Mouse (Mus musculus) hindbrain, postnatal 0 days (tissue): ENCODE data around the gene Alg9. TPM values are rescaled to one million over a fixed set of nuclear protein-coding genes. Genes with fewer than 3 reads are reported as not detected.

Source experiments
- ATAC-seq: fragments of 200-750 bp; cut with Nextera tagmentation; 2 replicates; pipeline ENCODE4 v1.8.0; 2017; ENCODE audit warnings: mild to moderate bottlenecking, moderate TSS enrichment, moderate library complexity
- DNase-seq: peaks from one replicate; pipeline ENCODE4 v3.0.0-alpha.2; 2015; ENCODE audit warnings: low spot score
- H3K27ac ChIP-seq: fragments of 300-500 bp; sonication (generic); 2 replicates; pipeline ENCODE4 v1.5.1; 2014; ENCODE audit warnings: mild to moderate bottlenecking
- H3K27me3 ChIP-seq: fragments of 300-500 bp; sonication (generic); 2 replicates; pipeline ENCODE4 v1.6.1; 2014; ENCODE audit warnings: low read length, mixed read lengths; ENCODE audit not compliant: insufficient read depth
- H3K36me3 ChIP-seq: fragments of 300-500 bp; sonication (generic); 2 replicates; pipeline ENCODE4 v1.6.1; 2014; ENCODE audit warnings: low read length, mixed read lengths; ENCODE audit not compliant: insufficient read depth
- H3K4me1 ChIP-seq: fragments of 300-500 bp; sonication (generic); 2 replicates; pipeline ENCODE4 v1.6.1; 2014; ENCODE audit warnings: antibody characterized with exemption, low read length, mixed read lengths; ENCODE audit not compliant: insufficient read depth
- H3K4me2 ChIP-seq: fragments of 300-500 bp; sonication (generic); 2 replicates; pipeline ENCODE4 v1.6.1; 2014; ENCODE audit warnings: low read depth, mild to moderate bottlenecking, low read length, moderate library complexity, mixed read lengths
- H3K4me3 ChIP-seq: fragments of 300-500 bp; sonication (generic); 2 replicates; pipeline ENCODE4 v1.5.1; 2014; ENCODE audit warnings: low read length
- H3K9ac ChIP-seq: fragments of 300-500 bp; sonication (generic); replicated peaks from 2 replicates; pipeline ENCODE4 v1.6.1; 2014; ENCODE audit warnings: mild to moderate bottlenecking, low read length, moderate library complexity, mixed read lengths
- H3K9me3 ChIP-seq: fragments of 300-500 bp; sonication (generic); 2 replicates; pipeline ENCODE4 v1.6.1; 2016; ENCODE audit warnings: low read length, mixed read lengths
- CTCF ChIP-seq: IDR thresholded peaks from 2 replicates; pipeline ENCODE4 v1.5.1; 2016; ENCODE audit warnings: antibody characterized with exemption, control low read depth, low read depth
- WGBS: fragments of 180-500 bp; shearing (Covaris S2); extraction: QIAGEN DNeasy Blood & Tissue Kit; methylation state at CpG from one replicate; pipeline ENCODE4 v1.1.7; 2014; 5-methylcytosine and 5-hydroxymethylcytosine counted together
- polyA plus RNA-seq: library from polyadenylated mRNA; unstranded; fragments of >200 nt; fragmentation: Nextera tagmentation; extraction: Ambion mirVana; gene quantifications from 2 replicates; pipeline ENCODE4 v1.2.1, GENCODE M21; 2015
- total RNA-seq: library from RNA; depleted of rRNA; stranded (reverse); fragments of >200 nt; gene quantifications from 2 replicates; pipeline ENCODE4 v1.2.3, GENCODE M21; 2014; rRNA removed

The Alg9 gene
- total and polyA plus RNA-seq, 2 experiments from 2014 or later = 49.9 to 94.0 TPM

- DNase-seq = peak; percentile 24
- no peaks in the 10 kb centered on the region for H3K27me3 ChIP-seq
- no peaks in the 10 kb centered on the region; the same call in 1 of the 2 replicates for H3K4me1 ChIP-seq
- H3K4me2 ChIP-seq = no peak overlapping the region
- ATAC-seq = no peak
- no peaks in the 10 kb centered on the region for H3K9me3 ChIP-seq
- no peak overlapping the region for H3K9ac ChIP-seq
- 32% methylated on average over 4 of the region's 4 CpGs for WGBS
- no peak for TF ChIP-seq CTCF
- no peak overlapping the region for H3K4me3 ChIP-seq
- H3K27ac ChIP-seq = no peak overlapping the region
- no peaks in the 10 kb centered on the region; the same call in 1 of the 2 replicates for H3K36me3 ChIP-seq
Observed at GRCm38 (mm10) chr9:50887351-50887750, 112.5 kb downstream of the Alg9 start.

- no peaks in the 10 kb centered on the region; the same call in 1 of the 2 replicates for H3K4me1 ChIP-seq
- DNase-seq = no peak
- 74% methylated on average over 6 of the region's 6 CpGs for WGBS
- no peak overlapping the region for H3K4me2 ChIP-seq
- H3K27ac ChIP-seq = no peak overlapping the region
- H3K27me3 ChIP-seq = no peaks in the 10 kb centered on the region
- no peaks in the 10 kb centered on the region; the same call in none of the 2 replicates for H3K36me3 ChIP-seq
- H3K4me3 ChIP-seq = no peak overlapping the region
- no peaks in the 10 kb centered on the region for H3K9me3 ChIP-seq
- H3K9ac ChIP-seq = no peak overlapping the region
- no peak for TF ChIP-seq CTCF
- no peak for ATAC-seq
Observed at GRCm38 (mm10) chr9:50889211-50889610, 114.4 kb downstream of the Alg9 start.

GRCm38 (mm10) chr9:50889964-50890363, 115.1 kb downstream of the Alg9 start:
- H3K36me3 ChIP-seq = peaks cover 4% of the 10 kb centered on the region
- no peak for TF ChIP-seq CTCF
- no peak for ATAC-seq
- no peak overlapping the region for H3K9ac ChIP-seq
- H3K4me2 ChIP-seq = no peak overlapping the region
- no peak for DNase-seq
- no peaks in the 10 kb centered on the region for H3K27me3 ChIP-seq
- whole genome bisulfite sequencing = 73% methylated on average over 4 of the region's 4 CpGs
- H3K27ac ChIP-seq = no peak overlapping the region
- H3K4me1 ChIP-seq = no peaks in the 10 kb centered on the region; the same call in 1 of the 2 replicates
- H3K4me3 ChIP-seq = no peak overlapping the region
- no peaks in the 10 kb centered on the region for H3K9me3 ChIP-seq

- Histone ChIP-seq H3K4me1 (no peaks in the 10 kb centered on the region; the same call in 1 of the 2 replicates), H3K4me2 (no peak overlapping the region), H3K27ac (no peak overlapping the region), H3K9ac (no peak overlapping the region), H3K9me3 (no peaks in the 10 kb centered on the region), H3K27me3 (no peaks in the 10 kb centered on the region), H3K36me3 (peaks cover 10% of the 10 kb centered on the region), H3K4me3 (no peak overlapping the region)
- DNase-seq (no peak), ATAC-seq (no peak)
- TF ChIP-seq CTCF = no peak
- 97% methylated on average over 3 of the region's 3 CpGs for WGBS
Observed at GRCm38 (mm10) chr9:50890494-50891090, 115.8 kb downstream of the Alg9 start.

Other genes with a start within 250 kb of the Alg9 start
- 65.7 and 86.8 TPM in 2 replicates for gene Pts, start 246.3 kb upstream of the Alg9 start, total RNA-seq
- 114 and 115 TPM in 2 replicates for gene Pts, start 246.3 kb upstream of the Alg9 start, polyA plus RNA-seq
- 17.2 and 21.7 TPM in 2 replicates for gene Il18, start 220.2 kb upstream of the Alg9 start, total RNA-seq
- 38.0 and 39.5 TPM in 2 replicates for gene Il18, start 220.2 kb upstream of the Alg9 start, polyA plus RNA-seq
- 0.21 and 0.72 TPM in 2 replicates for gene Bco2, start 219.8 kb upstream of the Alg9 start, total RNA-seq
- gene Bco2, start 219.8 kb upstream of the Alg9 start, polyA plus RNA-seq = 0.48 and 0.64 TPM in 2 replicates
- gene Tex12, start 213.7 kb upstream of the Alg9 start, total RNA-seq = not detected in 2 replicates
- gene Tex12, start 213.7 kb upstream of the Alg9 start, polyA plus RNA-seq = 0.21 and 0.34 TPM in 2 replicates
- gene Sdhd, start 171.2 kb upstream of the Alg9 start, total RNA-seq = 217 and 251 TPM in 2 replicates
- 355 and 363 TPM in 2 replicates for gene Sdhd, start 171.2 kb upstream of the Alg9 start, polyA plus RNA-seq
- gene Timm8b, start 171.1 kb upstream of the Alg9 start, total RNA-seq = 131 and 165 TPM in 2 replicates
- 442 and 445 TPM in 2 replicates for gene Timm8b, start 171.1 kb upstream of the Alg9 start, polyA plus RNA-seq
- 1.2 and 2.6 TPM in 2 replicates for gene Pih1d2, start 157.7 kb upstream of the Alg9 start, total RNA-seq
- gene Pih1d2, start 157.7 kb upstream of the Alg9 start, polyA plus RNA-seq = 5.5 and 7.7 TPM in 2 replicates
- gene Nkapd1, start 157.6 kb upstream of the Alg9 start, total RNA-seq = 10.7 and 15.0 TPM in 2 replicates
- gene Nkapd1, start 157.6 kb upstream of the Alg9 start, polyA plus RNA-seq = 20.2 and 21.2 TPM in 2 replicates
- gene Dlat, start 115.2 kb upstream of the Alg9 start, total RNA-seq = 72.2 and 77.4 TPM in 2 replicates
- 65.1 and 69.2 TPM in 2 replicates for gene Dlat, start 115.2 kb upstream of the Alg9 start, polyA plus RNA-seq
- 40.3 and 50.7 TPM in 2 replicates for gene Dixdc1, start 35.5 kb upstream of the Alg9 start, total RNA-seq
- gene Dixdc1, start 35.5 kb upstream of the Alg9 start, polyA plus RNA-seq = 24.4 and 26.0 TPM in 2 replicates
- gene 2310030G06Rik, start 28.5 kb upstream of the Alg9 start, total RNA-seq = 0.79 and 2.4 TPM in 2 replicates
- gene 2310030G06Rik, start 28.5 kb upstream of the Alg9 start, polyA plus RNA-seq = 2.7 and 3.0 TPM in 2 replicates
- gene Cryab, start 23.7 kb upstream of the Alg9 start, total RNA-seq = 8.7 and 9.1 TPM in 2 replicates
- gene Cryab, start 23.7 kb upstream of the Alg9 start, polyA plus RNA-seq = 31.2 and 31.4 TPM in 2 replicates
- 5.4 TPM in 1 of 2 replicates, not detected in the other for gene Hspb2, start 22.7 kb upstream of the Alg9 start, total RNA-seq
- gene Hspb2, start 22.7 kb upstream of the Alg9 start, polyA plus RNA-seq = 2.2 and 2.9 TPM in 2 replicates
- gene Fdxacb1, start 6.8 kb upstream of the Alg9 start, total RNA-seq = 8.9 and 11.7 TPM in 2 replicates
- gene Fdxacb1, start 6.8 kb upstream of the Alg9 start, polyA plus RNA-seq = 9.6 and 12.0 TPM in 2 replicates
- gene 1110032A03Rik, start 501 bp downstream of the Alg9 start, total RNA-seq = 39.1 and 42.3 TPM in 2 replicates
- 66.2 and 75.0 TPM in 2 replicates for gene 1110032A03Rik, start 501 bp downstream of the Alg9 start, polyA plus RNA-seq
- gene Ppp2r1b, start 70.3 kb downstream of the Alg9 start, total RNA-seq = 18.8 and 23.5 TPM in 2 replicates
- 31.4 and 32.8 TPM in 2 replicates for gene Ppp2r1b, start 70.3 kb downstream of the Alg9 start, polyA plus RNA-seq
- 24.4 and 26.1 TPM in 2 replicates for gene Sik2, start 234.1 kb downstream of the Alg9 start, total RNA-seq
- 11.7 and 13.0 TPM in 2 replicates for gene Sik2, start 234.1 kb downstream of the Alg9 start, polyA plus RNA-seq